Mouse (Mus musculus): ENCODE data around the gene Gm813.

The Gm813 gene

DNA sequence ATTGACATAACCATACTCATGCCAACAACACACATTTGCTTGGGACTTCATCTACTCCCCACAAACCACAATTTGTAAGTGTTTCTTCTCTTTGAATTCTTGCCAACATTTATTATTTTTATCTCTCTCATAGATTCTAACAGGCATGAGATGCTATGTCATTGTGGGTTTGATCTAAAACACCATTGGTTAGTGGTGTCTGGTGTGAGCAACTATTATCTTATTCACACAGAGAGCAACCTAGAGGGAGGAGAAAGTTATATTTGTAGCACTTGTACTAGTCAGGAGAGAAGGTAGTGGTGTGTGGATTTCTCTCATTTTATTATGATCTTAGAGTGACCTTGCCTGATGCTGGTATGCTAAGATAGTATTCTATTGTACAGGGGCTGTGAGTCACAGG is 12.1 kb downstream of the Gm813 start:
- DNase-seq (ENCODE audit: low spot score in 2 of 2): no peak

- no peak for DNase-seq (ENCODE audit: low spot score in 2 of 2)
These were observed 12.9 kb downstream of the Gm813 start for GRCm38 (mm10) chr16:58603831-58604230.

DNA sequence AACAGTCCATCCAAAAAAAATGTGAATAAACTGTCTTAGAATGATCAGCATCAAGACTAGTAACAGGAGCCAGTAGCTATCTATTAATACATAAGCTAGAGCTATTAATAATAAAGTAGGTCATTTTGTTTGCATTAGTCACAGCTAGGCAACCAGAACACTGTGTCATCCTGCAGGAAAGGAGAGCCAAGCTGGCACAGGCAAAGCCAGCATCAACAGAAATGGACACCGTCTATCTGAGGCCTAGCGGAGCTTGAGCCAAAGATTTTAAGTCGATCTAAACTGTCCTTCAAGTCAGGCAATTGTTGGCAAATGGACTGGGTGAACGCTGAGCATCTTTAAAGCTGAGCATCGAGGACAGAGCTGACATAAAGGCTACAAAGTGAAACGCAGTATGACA is 15.9 kb downstream of the Gm813 start:
- no peak for DNase-seq (ENCODE audit: low spot score in 2 of 2)

GRCm38 (mm10) chr16:58591299-58591698 is 25.5 kb downstream of the Gm813 start:
- DNase-seq (ENCODE audit: low spot score in 2 of 2): no peak

DNA sequence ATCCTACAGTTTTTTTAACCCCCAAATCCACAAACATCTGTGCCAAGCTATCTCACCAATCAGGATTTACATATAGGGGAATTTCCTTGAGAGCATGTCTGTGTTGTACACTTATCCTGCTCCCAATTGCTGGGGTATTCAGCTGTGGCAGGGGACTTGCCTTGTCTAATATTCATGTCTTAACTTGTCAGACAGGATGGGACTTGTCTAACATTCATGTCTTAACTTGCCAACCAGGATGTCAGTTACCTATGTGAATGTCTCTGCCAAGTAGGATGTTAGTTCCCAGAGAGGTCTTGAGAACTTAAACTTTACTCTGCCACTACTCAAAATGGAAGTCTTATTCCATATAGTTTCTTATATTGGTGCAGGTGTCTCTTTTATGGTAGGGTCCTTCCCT is 27.3 kb downstream of the Gm813 start:
- DNase-seq (ENCODE audit: low spot score in 2 of 2): no peak

GRCm38 (mm10) chr16:58573949-58574722 is 42.6 kb downstream of the Gm813 start:
- DNase-seq (ENCODE audit: low spot score in 2 of 2): no peak

DNA sequence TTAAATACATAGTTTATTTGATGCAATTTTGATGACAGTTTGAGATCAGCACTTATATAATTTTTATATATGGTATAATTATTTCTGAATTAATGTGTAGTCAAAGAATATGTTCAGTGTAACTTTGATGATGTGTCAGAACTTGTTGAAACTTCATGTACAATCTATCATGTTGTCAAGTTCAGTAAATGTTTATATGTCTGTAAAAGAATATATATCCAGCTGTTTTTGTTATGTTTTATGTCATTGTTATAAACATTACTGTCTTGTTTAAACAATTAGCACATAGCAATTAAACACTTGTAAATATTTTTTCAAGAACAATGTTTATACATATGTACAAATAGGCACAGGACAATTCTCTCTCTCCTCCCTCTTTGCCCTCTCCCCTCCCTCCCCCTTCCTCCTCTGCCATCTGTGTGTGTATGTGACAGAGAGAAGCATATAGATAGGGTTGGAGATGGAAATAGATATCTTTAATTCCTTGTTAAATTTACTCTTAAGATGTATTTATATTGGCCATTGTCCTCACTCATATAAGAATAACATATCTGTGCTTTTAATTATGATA is 46.0 kb downstream of the Gm813 start:
- DNase-seq (ENCODE audit: low spot score in 2 of 2): no peak
